Mouse (Mus musculus) MEL (cell line): ENCODE data around the gene Adam33. TPM values are rescaled to one million over a fixed set of nuclear protein-coding genes. Genes with fewer than 3 reads are reported as not detected.

Experiments used
- DNase-seq: peaks from one replicate; pipeline ENCODE4 v3.0.0; 2011; ENCODE audit warnings: low read depth, low spot score
- H3K27ac ChIP-seq: 2 replicates; pipeline ENCODE4 v1.5.1; 2012; ENCODE audit warnings: low read depth, mild to moderate bottlenecking, control low read depth, low read length, moderate library complexity; ENCODE audit not compliant: control insufficient read depth
- H3K27me3 ChIP-seq, 2 experiments: fragments of 150-350 bp in 1 of 2; sonication (generic) in 1 of 2; 2 replicates each; pipeline ENCODE4 v1.6.1; 2012; ENCODE audit warnings: low read length in 2 of 2, mild to moderate bottlenecking in 2 of 2, improper control_type of control experiment in 1 of 2, moderate library complexity in 1 of 2; ENCODE audit not compliant: insufficient read depth in 2 of 2, control insufficient read depth in 1 of 2
- H3K36me3 ChIP-seq, 2 experiments: 2 replicates each; pipeline ENCODE4 v1.6.1; 2012 to 2014; ENCODE audit warnings: low read length in 2 of 2, improper control_type of control experiment in 1 of 2, inconsistent platforms in 1 of 2, mild to moderate bottlenecking in 1 of 2; ENCODE audit not compliant: insufficient read depth in 2 of 2, control insufficient read depth in 1 of 2
- H3K4me1 ChIP-seq, 2 experiments: fragments of 150-350 bp in 1 of 2; sonication (generic) in 1 of 2; 2 replicates each; pipeline ENCODE4 v1.6.1; 2012; ENCODE audit warnings: low read length in 2 of 2, improper control_type of control experiment in 1 of 2, mild to moderate bottlenecking in 1 of 2; ENCODE audit not compliant: insufficient read depth in 2 of 2, control insufficient read depth in 1 of 2
- H3K4me3 ChIP-seq, 2 experiments: fragments of 150-350 bp in 1 of 2; sonication (generic) in 1 of 2; 2 replicates each; pipeline ENCODE4 v1.5.1; 2012; ENCODE audit warnings: low read depth in 2 of 2, low read length in 2 of 2, mild to moderate bottlenecking in 2 of 2, moderate library complexity in 2 of 2, control low read depth in 1 of 2, improper control_type of control experiment in 1 of 2; ENCODE audit not compliant: control insufficient read depth in 1 of 2, insufficient read depth in 1 of 2
- H3K79me2 ChIP-seq: 2 replicates; pipeline ENCODE4 v1.6.1; 2012; ENCODE audit warnings: mild to moderate bottlenecking, low read length, moderate library complexity; ENCODE audit not compliant: control insufficient read depth, poor library complexity, insufficient read depth
- H3K9ac ChIP-seq: 2 replicates; pipeline ENCODE4 v1.6.1; 2012; ENCODE audit warnings: low read depth, mild to moderate bottlenecking, control low read depth, low read length, moderate library complexity; ENCODE audit not compliant: control insufficient read depth, poor library complexity, severe bottlenecking
- H3K9me3 ChIP-seq: fragments of 150-350 bp; sonication (generic); replicated peaks from 2 replicates; pipeline ENCODE4 v1.6.1; 2012; ENCODE audit warnings: mild to moderate bottlenecking, low read length, improper control_type of control experiment, moderate library complexity; ENCODE audit not compliant: insufficient read depth
- BHLHE40 ChIP-seq: IDR thresholded peaks from 2 replicates; pipeline ENCODE4 v1.6.1; 2012; ENCODE audit warnings: low read depth, mild to moderate bottlenecking, inconsistent platforms, low read length, improper control_type of control experiment, borderline replicate concordance
- CHD1 ChIP-seq: IDR thresholded peaks from 2 replicates; pipeline ENCODE4 v1.6.1; 2012; ENCODE audit warnings: low read depth, mild to moderate bottlenecking, inconsistent platforms, low read length, improper control_type of control experiment
- CTCF ChIP-seq, 3 experiments: IDR thresholded peaks in 2 of 3; conservative IDR thresholded peaks in 1 of 3; 2 replicates each; pipeline ENCODE4 v1.5.1; 2011 to 2012; ENCODE audit warnings: low read length in 3 of 3, low read depth in 2 of 3, mild to moderate bottlenecking in 2 of 3, improper control_type of control experiment in 1 of 3, inconsistent platforms in 1 of 3, mixed read lengths in 1 of 3, moderate library complexity in 1 of 3; ENCODE audit not compliant: control insufficient read depth in 1 of 3, insufficient read depth in 1 of 3, poor library complexity in 1 of 3, severe bottlenecking in 1 of 3
- ELF1 ChIP-seq: IDR thresholded peaks from 2 replicates; pipeline ENCODE4 v1.6.1; 2014; ENCODE audit warnings: low read depth, mild to moderate bottlenecking, inconsistent platforms, low read length, improper control_type of control experiment, moderate library complexity
- EP300 ChIP-seq, 2 experiments: IDR thresholded peaks; 2 replicates each; pipeline ENCODE4 v1.6.1; 2011; ENCODE audit warnings: improper control_type of control experiment in 2 of 2, low read length in 2 of 2, low read depth in 1 of 2, mild to moderate bottlenecking in 1 of 2
- GABPA ChIP-seq: IDR thresholded peaks from 2 replicates; pipeline ENCODE4 v1.6.1; 2012; ENCODE audit warnings: low read depth, mild to moderate bottlenecking, inconsistent platforms, low read length, improper control_type of control experiment, moderate library complexity
- GATA1 ChIP-seq: IDR thresholded peaks from 2 replicates; pipeline ENCODE4 v1.6.1; 2011; ENCODE audit warnings: low read depth, low read length, improper control_type of control experiment
- JUND ChIP-seq: IDR thresholded peaks from 2 replicates; pipeline ENCODE4 v1.6.1; 2011; ENCODE audit warnings: low read depth, mild to moderate bottlenecking, improper control_type of control experiment, low read length
- KAT2A ChIP-seq: conservative IDR thresholded peaks from 2 replicates; pipeline ENCODE4 v1.6.1; 2012; ENCODE audit warnings: low read depth, low read length, improper control_type of control experiment, inconsistent platforms
- MEF2A ChIP-seq: IDR thresholded peaks from 2 replicates; pipeline ENCODE4 v1.6.1; 2014; ENCODE audit warnings: low read depth, mild to moderate bottlenecking, inconsistent platforms, low read length, improper control_type of control experiment; ENCODE audit not compliant: poor library complexity, insufficient replicate concordance, severe bottlenecking; ENCODE audit errors: extremely low read depth
- MXI1 ChIP-seq: IDR thresholded peaks from 2 replicates; pipeline ENCODE4 v1.6.1; 2011; ENCODE audit warnings: mild to moderate bottlenecking, low read depth, low read length, improper control_type of control experiment
- MYC ChIP-seq: IDR thresholded peaks from 2 replicates; pipeline ENCODE4 v1.6.1; 2011; ENCODE audit warnings: low read depth, mild to moderate bottlenecking, low read length, improper control_type of control experiment, moderate library complexity
- NELFE ChIP-seq: IDR thresholded peaks from 2 replicates; pipeline ENCODE4 v1.6.1; 2011; ENCODE audit warnings: low read depth, low read length, improper control_type of control experiment
- NRF1 ChIP-seq: IDR thresholded peaks from 2 replicates; pipeline ENCODE4 v1.6.1; 2014; ENCODE audit warnings: low read depth, mild to moderate bottlenecking, inconsistent platforms, low read length, improper control_type of control experiment, moderate library complexity; ENCODE audit not compliant: poor library complexity, insufficient read depth, severe bottlenecking
- POLR2A ChIP-seq, 2 experiments: IDR thresholded peaks; 2 replicates each; pipeline ENCODE4 v1.6.1; 2011 to 2012; ENCODE audit warnings: low read length in 2 of 2, mild to moderate bottlenecking in 2 of 2, control low read depth in 1 of 2, improper control_type of control experiment in 1 of 2, low read depth in 1 of 2, moderate library complexity in 1 of 2; ENCODE audit not compliant: control insufficient read depth in 1 of 2, insufficient read depth in 1 of 2, poor library complexity in 1 of 2
- POLR2AphosphoS2 ChIP-seq: IDR thresholded peaks from 2 replicates; pipeline ENCODE4 v1.6.1; 2011; ENCODE audit warnings: low read length, improper control_type of control experiment
- POLR2AphosphoS5 ChIP-seq: IDR thresholded peaks from 2 replicates; pipeline ENCODE4 v1.6.1; 2012; ENCODE audit warnings: low read depth, borderline replicate concordance, mild to moderate bottlenecking, inconsistent platforms, low read length, moderate library complexity, mixed read lengths
- RCOR1 ChIP-seq: IDR thresholded peaks from 2 replicates; pipeline ENCODE4 v1.6.1; 2012; ENCODE audit warnings: low read depth, mild to moderate bottlenecking, inconsistent platforms, low read length, improper control_type of control experiment
- SIN3A ChIP-seq: IDR thresholded peaks from 2 replicates; pipeline ENCODE4 v1.6.1; 2012; ENCODE audit warnings: low read length, improper control_type of control experiment, inconsistent platforms
- SMC3 ChIP-seq: IDR thresholded peaks from 2 replicates; pipeline ENCODE4 v1.6.1; 2011; ENCODE audit warnings: low read depth, low read length, improper control_type of control experiment
- TBP ChIP-seq: IDR thresholded peaks from 2 replicates; pipeline ENCODE4 v1.8.0; 2011; ENCODE audit warnings: low read depth, low read length, improper control_type of control experiment
- UBTF ChIP-seq: IDR thresholded peaks from 2 replicates; pipeline ENCODE4 v1.6.1; 2012; ENCODE audit warnings: low read depth, mild to moderate bottlenecking, inconsistent platforms, low read length, improper control_type of control experiment, moderate library complexity, borderline replicate concordance; ENCODE audit not compliant: insufficient read depth
- USF2 ChIP-seq, 2 experiments: IDR thresholded peaks; 2 replicates each; pipeline ENCODE4 v1.6.1; 2011 to 2012; ENCODE audit warnings: improper control_type of control experiment in 2 of 2, low read length in 2 of 2, borderline replicate concordance in 1 of 2, inconsistent platforms in 1 of 2, low read depth in 1 of 2, mild to moderate bottlenecking in 1 of 2; ENCODE audit not compliant: insufficient read depth in 1 of 2
- ZC3H11A ChIP-seq: IDR thresholded peaks from 2 replicates; pipeline ENCODE4 v1.6.1; 2012; ENCODE audit warnings: low read depth, mild to moderate bottlenecking, inconsistent platforms, low read length, improper control_type of control experiment
- ZKSCAN1 ChIP-seq: IDR thresholded peaks from 2 replicates; pipeline ENCODE4 v1.6.1; 2012; ENCODE audit warnings: low read depth, mild to moderate bottlenecking, inconsistent platforms, low read length, improper control_type of control experiment, moderate library complexity
- polyA plus RNA-seq, 2 experiments: library from polyadenylated mRNA; stranded (reverse) in 1 of 2; unstranded in 1 of 2; fragments of >175 nt in 1 of 2; fragments of >200 nt in 1 of 2; gene quantifications; 2 replicates each; pipeline versions ENCODE4 v1.2.1 to v1.2.4; 2012; ENCODE audit warnings: low replicate concordance in 2 of 2, low read depth in 1 of 2; ENCODE audit not compliant: insufficient read length in 2 of 2, insufficient read depth in 1 of 2, missing spikeins in 1 of 2
- total RNA-seq: library from RNA; depleted of rRNA; stranded (reverse); fragments of 300-350 nt; gene quantifications from 2 replicates; pipeline ENCODE4 v1.2.3, GENCODE M21; 2012

The Adam33 gene
- total and polyA plus RNA-seq, 3 experiments: 0.12 to 0.28 TPM; not detected in 1

DNA sequence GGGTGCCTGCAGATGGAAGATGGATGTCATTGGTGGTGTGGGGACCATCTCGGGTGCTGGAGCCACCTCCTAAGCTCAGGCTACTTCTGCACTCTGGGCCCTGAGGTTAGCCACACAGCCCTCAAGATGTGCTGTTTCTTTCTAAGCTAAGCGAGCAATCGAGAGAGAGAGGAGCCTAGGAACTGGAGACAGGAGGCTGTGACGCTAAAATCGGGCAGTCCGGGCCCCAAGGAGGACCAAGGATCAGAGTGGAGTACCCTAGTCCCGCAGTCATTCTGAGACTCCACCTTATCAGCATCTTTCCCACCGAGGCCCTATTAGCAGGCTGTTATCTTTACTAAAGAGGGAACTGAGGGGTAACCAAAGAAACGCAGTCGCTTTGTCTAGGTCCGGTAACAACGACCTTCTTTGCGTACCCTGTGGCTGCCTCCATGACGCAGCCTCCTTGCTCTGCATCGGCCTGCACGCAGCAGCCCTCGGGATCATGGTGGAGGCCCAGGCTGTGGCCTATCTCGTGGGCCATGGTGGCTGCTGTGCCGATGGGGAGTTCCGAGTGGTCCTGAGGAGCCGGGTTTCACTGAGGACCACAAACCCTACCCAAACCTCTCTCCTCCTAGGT lies 8.9 kb downstream of the Adam33 start:
- H3K4me1 ChIP-seq: peaks cover 0 to 4% of the 10 kb centered on the region in 2 experiments; a peak in 1 of 4 replicates
- no peak for TF ChIP-seq GABPA
- TF ChIP-seq UBTF: no peak
- peak; percentile 57; the same call in 1 of the 2 replicates for TF ChIP-seq GATA1
- no peak for TF ChIP-seq MEF2A
- no peak for TF ChIP-seq MYC
- no peak for TF ChIP-seq JUND
- TF ChIP-seq ELF1: no peak
- TF ChIP-seq RCOR1: peak; percentile 31; the same call in 1 of the 2 replicates
- TF ChIP-seq POLR2A (IDR thresholded peaks at IDR 0.05; ENCODE audit: control insufficient read depth in 1 of 2, insufficient read depth in 1 of 2, low read depth in 1 of 2, low read length in 2 of 2, poor library complexity in 1 of 2): no peak
- no peak for TF ChIP-seq ZC3H11A
- TF ChIP-seq KAT2A: no peak
- no peak for TF ChIP-seq NELFE
- no peak for TF ChIP-seq MXI1
- H3K9ac ChIP-seq: no peak overlapping the region
- H3K79me2 ChIP-seq: no peaks in the 10 kb centered on the region
- H3K36me3 ChIP-seq: no peaks in the 10 kb centered on the region
- H3K27ac ChIP-seq: no peak overlapping the region
- H3K27me3 ChIP-seq: no peaks in the 10 kb centered on the region
- H3K4me3 ChIP-seq: no peak overlapping the region
- peak; percentile 52 for DNase-seq
- no peaks in the 10 kb centered on the region for H3K9me3 ChIP-seq

DNA sequence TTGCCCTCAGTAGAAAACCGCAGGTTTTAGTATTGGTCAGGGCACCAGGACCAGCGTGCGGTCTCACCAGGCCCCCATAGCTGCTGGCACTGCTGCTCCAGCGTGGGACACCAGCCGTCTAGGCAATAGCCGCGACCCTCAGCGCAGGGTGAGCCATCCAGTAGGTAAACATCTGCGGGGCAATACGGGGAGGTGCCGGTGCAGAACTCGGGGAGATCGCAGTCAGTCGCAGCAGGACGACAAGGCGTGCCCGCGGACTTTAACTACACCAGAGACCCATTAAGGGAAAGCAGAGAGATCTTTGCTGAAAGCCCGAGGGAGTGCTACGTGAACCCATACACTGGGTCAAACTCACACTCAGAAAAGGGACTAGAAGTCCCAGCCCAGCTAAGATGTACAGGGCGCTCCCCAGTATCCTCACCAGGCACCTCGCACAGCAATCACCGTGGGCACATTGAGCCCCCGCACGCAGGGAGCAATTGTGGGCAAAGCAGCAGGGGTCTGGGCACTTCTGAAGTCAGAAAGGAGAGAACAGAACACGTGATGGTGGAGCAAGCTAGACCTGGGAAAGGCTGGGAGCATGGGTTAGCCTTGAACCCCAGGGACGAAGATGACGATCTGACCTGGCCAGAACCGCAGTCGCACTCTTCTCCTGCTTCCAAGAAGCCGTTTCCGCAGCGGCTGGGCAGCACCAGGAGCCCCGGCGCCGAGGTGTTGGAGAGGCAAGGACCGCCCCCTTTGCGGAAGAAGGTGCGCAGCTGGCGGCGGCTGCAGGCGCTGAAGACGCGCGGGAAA lies 9.6 kb downstream of the Adam33 start:
- TF ChIP-seq SMC3 (no peak), NRF1 (no peak), CHD1 (no peak), TBP (no peak), ELF1 (no peak), ZKSCAN1 (no peak), JUND (no peak), POLR2AphosphoS5 (no peak), USF2 (IDR thresholded peaks at IDR 0.05; ENCODE audit: borderline replicate concordance in 1 of 2, insufficient read depth in 1 of 2, low read depth in 1 of 2, low read length in 2 of 2) (no peak), CTCF (IDR thresholded peaks at IDR 0.05 in 2 of 3, conservative IDR thresholded peaks at IDR 0.05 in 1 of 3; ENCODE audit: control insufficient read depth in 1 of 3, insufficient read depth in 1 of 3, low read depth in 2 of 3, low read length in 3 of 3, poor library complexity in 1 of 3, severe bottlenecking in 1 of 3) (no peak), SIN3A (no peak), EP300 (IDR thresholded peaks at IDR 0.05; ENCODE audit: low read depth in 1 of 2, low read length in 2 of 2) (no peak), BHLHE40 (no peak), ZC3H11A (no peak), POLR2AphosphoS2 (no peak)
- H3K4me3 ChIP-seq: no peak overlapping the region

More for the DNA sequence above, 9.6 kb downstream of the Adam33 start:
- H3K36me3 ChIP-seq: no peaks in the 10 kb centered on the region
- no peaks in the 10 kb centered on the region for H3K9me3 ChIP-seq
- H3K27me3 ChIP-seq: no peaks in the 10 kb centered on the region
- no peak for DNase-seq
- H3K27ac ChIP-seq: no peak overlapping the region
- H3K9ac ChIP-seq: no peak overlapping the region
- peaks cover 0 to 4% of the 10 kb centered on the region in 2 experiments; a peak in 1 of 4 replicates for H3K4me1 ChIP-seq
- H3K79me2 ChIP-seq: no peaks in the 10 kb centered on the region
